Mouse (Mus musculus): ENCODE measurements around the gene Tlcd2.
A peak's percentile ranks its signal among the peaks of the same experiment; 100 is the strongest.

Gene Tlcd2

DNA sequence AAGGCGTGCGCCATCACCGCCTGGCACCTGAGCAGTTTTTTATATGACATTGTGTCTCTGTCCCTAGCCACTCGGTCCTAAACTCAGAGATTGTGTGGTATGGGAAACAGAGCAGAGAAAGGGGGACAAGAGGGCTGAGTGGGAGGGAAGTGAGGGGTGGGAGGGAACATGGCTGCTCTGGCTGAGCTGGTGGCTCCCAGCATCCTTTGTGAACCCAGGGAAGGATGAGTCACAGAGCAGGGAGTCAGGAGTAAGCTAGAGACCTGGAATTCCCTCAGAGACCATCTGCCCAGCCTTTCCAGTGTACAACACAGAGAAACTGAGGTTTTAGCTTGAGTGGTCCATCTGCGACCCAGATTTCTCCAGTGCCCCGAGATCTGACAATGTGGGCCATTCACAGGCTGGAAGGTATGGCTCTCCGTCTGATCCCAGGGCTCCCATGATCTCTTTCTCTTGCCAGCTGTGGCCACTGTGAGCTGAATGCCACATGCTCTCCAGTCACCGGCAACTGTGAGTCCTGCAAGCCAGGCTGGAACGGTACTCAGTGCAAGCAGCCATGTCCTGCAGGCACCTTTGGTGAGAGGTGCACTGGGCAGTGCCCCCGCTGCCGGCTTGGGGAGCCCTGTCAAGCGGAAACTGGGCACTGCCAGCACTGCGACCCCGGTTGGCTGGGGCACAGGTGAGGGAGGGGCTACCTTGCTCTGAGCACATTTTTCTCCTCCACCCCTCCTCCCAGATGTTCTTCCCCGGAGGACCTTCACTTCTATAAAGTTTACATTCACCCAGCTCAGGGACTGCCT is 58.5 kb downstream of the Tlcd2 start:
- peak; percentile 25 for DNase-seq (ENCODE audit: low read depth)

Measured in NIH3T3 (cell line).